Mouse (Mus musculus): ENCODE data around the gene Ptrh2.

DNA sequence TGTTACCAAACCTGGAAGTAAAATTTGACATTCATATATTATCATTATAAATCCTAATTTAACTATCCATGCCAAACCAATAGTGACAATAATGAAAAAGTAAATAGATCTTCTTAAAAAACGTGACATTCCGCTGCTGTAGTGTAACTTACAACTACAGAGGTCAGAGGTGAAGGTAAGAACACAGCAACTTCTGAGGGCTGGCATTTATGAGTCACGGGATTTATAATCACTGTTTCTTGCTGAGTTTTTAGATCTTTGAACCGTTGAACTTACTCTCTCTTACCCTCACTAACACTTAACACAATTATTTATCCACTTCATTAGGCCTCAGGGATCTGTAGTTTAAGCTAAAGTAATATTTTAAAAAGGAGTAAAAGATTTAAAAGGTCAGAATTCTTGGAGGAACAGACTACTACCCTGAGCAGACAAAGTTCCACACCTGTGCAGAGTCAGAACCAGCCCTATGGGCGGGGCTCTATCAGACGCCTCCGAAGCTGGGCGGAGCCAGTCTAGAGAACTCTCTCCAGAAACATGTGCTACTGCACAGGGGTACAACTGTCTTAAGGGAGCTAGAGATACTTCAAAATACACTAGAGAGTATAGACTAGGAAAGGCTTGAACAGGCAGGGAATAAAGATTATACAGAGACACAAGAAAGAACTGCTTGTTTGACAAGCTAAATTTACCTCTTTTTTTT, 53.7 kb downstream of the Ptrh2 start:
- no peak for TF ChIP-seq CTCF (IDR thresholded peaks at IDR 0.05; ENCODE audit: low read depth, low read length)
- no peak for TF ChIP-seq POLR2A (IDR thresholded peaks at IDR 0.05; ENCODE audit: extremely low read depth, insufficient read depth, low read length)

Measured in liver, adult 2 months (tissue).